Mouse (Mus musculus): ENCODE results near the gene Pard3. TPM values are rescaled to one million over a fixed set of nuclear protein-coding genes. Genes with fewer than 3 reads are reported as not detected.

Gene Pard3
- total RNA-seq, 2 experiments from 2014 or later, result 14.4 to 21.6 TPM

DNA sequence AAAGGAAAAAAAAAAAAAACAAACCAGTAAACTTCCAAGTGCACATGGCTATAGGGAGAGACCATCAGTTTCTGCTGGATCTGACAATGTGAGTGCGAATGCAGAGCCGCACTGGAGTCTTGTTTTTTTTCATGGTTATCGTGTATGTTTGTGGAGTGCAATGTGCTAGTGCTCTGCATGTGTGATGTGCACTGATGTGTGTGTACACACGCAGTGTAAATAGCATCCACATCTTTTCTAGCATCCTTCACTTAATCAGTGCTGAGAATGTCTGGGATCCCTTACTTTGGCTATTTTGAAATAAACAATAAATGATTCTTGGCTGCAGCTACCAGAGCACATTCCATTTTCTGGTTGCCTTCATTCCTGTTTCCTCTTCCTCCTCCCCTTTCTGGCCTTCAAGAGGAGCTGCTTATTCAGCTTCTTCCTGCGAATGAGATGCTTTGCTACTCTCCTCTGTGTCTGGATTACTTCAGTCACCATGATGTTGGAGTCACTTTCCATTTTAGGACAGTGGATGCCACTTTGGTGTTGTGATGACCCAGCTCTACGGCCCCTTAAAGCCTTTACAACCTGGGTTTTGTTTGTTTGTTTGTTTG lies 239.3 kb downstream of the Pard3 start:
- intact Hi-C loops (cut with DNase I), result no loop called here
- DNase-seq (ENCODE audit: low spot score in 2 of 2), result no peak

DNA sequence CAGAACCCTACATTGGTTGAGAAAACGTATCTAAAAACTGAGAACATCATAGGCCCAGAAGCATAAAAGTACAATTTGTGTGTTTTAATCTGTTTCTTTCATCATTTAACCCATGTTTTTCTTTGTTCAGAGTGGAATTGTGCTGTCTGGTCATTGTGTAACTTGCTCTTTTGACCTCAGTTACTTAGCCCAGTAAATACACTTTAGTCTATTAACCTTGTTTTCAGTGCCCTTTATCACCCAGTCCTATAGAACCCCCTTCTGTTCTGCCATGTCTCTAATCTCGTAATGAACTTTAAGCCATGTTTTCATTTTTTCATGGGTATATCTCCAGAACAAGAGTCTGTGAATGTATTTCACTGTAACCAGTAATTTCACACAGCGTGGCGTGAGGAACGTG lies 243.3 kb downstream of the Pard3 start:
- intact Hi-C loops (cut with DNase I), result no loop called here
- no peak for DNase-seq (ENCODE audit: low spot score in 2 of 2)

DNA sequence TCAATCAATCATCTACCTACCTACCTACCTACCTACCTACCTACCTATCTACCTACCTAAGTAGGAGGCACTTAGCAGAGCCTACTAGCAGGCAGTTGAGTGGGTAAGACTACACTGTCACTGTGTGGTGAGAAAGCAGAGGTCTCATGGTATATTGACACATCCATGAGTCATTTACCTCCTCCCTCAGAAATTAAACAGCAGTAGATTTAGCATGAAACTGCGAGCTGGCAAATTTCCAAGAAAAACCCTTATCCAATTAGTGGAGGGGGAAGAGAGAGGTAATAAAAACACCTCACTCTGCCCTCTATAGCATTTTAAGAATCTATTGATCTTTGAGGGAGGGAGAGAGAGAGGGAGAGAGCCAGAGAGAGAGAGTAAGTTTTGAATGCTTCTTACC lies 245.7 kb downstream of the Pard3 start:
- intact Hi-C loops (cut with DNase I), result no loop called here
- no peak for DNase-seq (ENCODE audit: low spot score in 2 of 2)

DNA sequence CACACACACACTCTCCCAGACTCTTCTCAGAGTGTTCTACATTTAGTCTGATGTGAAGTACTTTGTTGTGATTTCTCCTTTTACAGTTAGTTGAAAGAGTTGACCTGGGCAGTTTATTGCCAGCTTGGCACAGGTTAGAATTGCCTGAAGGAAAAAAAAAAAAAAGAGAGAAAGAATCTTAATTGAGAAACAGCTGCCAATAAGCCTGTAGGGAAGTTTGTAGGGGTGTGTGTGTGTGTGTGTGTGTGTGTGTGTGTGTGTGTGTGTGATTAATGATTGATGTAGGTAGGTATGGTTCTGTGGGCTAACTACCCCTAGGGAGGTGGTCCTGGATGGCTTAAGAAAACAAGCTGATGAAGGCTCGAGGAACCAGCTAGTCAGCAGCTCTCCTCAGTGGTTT lies 252.1 kb downstream of the Pard3 start:
- intact Hi-C loops (cut with DNase I), result no loop called here
- no peak for DNase-seq (ENCODE audit: low spot score in 2 of 2)

DNA sequence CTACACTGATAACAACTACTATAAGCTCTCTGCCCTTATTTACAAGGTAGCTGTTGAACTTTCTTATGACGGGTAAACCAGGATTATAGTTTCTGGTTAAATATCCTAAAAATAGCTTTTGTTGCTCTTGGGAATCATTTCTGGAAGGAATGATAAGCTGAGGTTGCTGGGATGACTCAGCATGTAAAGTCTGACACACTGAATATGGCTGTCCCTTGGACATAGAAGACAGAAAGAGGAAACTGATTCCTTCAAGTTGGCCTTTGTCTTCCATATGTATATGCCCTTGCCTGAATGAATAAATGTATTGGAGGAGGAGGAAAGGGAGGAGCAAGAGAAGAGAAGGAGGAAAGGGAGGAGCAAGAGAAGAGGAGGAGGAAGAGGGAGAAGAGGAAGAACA lies 254.2 kb downstream of the Pard3 start:
- intact Hi-C loops (cut with DNase I), result no loop called here
- DNase-seq (ENCODE audit: low spot score in 2 of 2), result no peak

DNA sequence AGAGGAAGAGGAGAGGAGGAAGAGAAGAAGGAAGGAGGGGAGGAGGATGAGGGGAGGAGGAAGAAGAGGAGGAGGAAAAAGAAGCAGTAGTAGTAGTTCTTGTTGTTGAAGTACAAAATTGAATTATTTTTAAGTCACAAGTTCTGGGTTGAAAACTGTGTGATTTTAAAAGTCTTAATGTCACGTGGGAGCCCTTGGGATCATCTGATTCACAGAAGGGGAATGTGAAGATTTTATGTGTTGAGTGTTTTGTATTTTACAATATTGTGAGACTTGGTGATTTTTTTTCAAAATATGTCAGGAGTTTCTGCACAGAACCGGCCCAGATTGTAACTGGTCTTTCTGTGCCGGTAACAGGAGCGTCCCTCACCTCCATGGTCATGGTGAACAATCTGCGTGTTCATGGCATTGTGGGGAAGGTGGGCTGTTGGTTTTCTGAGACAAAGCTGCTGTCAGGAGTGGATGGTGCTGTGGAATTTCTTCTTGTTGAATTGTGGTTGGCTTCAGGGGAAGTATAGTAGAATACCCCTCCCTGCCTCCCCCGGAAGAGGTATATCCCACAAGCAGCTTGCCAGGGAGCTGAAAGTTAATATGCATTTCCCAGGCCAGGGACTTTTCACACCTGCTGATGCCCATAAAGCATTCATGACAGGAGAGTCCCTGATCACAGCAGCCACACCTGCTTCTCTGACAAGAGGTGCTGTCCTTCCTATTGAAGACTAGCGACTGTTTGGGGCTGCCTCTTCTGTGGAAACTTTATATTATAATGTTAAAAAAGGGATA lies 254.9 kb downstream of the Pard3 start:
- DNase-seq (ENCODE audit: low spot score in 2 of 2), result no peak
- intact Hi-C loops (cut with DNase I), result no loop called here

DNA sequence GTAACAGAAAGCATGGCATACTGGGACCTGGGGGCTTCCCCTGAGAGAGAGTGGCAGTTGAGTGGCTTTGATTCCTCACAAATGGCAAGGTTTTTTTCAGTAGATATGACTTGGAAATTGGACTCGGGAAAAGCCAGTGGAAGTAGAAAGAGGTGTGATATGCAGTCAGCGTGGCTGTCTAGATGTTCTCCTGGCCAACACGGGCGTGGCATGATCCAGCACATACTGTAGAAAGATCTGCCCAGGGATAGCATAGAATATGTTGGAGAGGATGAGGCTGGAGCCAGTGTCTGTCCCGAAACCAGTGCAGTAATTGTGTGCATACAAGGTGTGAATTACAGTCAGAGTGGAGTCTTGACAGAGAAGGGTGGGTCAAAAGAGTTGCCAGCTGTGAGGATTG lies 257.2 kb downstream of the Pard3 start:
- no peak for DNase-seq (ENCODE audit: low spot score in 2 of 2)
- intact Hi-C loops (cut with DNase I), result no loop called here

DNA sequence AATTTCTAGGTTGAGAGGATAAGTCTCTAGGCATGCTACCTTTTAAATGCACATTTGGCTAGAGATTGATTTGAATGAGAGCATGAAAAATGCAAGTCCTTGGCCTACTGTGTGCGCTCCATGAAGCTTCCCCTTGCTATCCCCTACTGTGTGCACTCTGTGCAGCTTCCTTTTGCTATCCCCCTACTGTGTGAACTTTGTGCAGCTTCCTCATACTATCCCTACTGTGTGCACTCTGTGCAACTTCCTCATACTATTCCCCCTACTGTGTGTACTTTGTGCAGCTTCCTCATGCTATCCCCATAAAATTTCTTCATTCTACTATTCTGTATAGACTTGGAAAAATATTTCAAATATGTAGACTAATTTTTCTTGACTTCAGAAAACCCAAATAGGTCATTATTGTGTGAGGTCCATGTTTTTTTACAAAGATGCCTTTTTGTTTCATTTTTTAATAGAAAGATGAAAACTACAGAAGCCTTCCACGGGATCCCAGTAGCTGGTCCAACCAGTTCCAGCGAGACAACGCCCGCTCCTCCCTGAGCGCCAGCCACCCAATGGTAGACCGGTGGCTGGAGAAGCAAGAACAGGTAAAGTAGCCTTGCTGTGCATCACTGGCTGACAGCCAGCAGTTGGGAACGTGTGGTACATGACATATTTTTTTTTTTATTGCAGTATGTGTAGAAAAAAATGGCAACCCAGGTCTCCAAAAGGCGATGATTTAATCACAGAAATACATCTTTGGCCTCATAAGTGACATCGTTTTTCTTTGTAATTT lies 260.1 kb downstream of the Pard3 start:
- DNase-seq (ENCODE audit: low spot score in 2 of 2), result no peak
- intact Hi-C loops (cut with DNase I), result no loop called here

DNA sequence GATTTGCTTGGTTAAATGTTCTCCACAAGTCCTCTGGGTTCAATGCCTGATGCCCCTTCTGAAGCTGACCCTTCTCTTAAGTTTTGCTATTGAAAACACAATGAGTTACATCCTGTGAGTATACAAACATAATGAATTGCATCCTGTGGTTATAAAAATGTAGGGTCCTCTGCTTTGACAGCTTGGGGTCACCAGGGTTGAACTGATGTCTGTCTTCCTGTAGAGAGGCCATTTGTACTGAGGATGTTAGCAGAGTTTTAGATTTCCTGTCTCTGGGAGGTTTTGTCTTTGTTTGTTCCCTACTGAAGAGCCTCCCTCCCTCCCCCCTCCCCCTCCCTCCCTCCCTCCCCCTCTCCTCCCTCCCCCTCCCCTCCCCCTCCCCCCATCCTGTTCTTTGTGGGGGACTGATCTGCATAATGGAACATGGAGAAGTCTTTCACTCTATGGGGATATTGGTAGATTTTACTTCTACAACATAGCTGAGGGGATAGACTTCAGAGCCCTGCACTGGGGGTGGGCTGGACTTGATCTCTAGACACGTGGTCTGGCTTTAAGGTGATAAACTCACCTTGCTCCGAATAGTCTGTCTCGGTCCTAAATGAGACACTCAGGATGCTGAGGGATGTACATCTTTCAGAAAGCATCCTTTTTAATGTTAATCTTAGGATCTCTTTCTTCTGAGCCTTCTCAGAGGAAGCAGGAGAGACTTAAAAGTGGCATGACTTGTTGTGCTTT lies 261.3 kb downstream of the Pard3 start:
- intact Hi-C loops (cut with DNase I), result no loop called here
- no peak for DNase-seq (ENCODE audit: low spot score in 2 of 2)

DNA sequence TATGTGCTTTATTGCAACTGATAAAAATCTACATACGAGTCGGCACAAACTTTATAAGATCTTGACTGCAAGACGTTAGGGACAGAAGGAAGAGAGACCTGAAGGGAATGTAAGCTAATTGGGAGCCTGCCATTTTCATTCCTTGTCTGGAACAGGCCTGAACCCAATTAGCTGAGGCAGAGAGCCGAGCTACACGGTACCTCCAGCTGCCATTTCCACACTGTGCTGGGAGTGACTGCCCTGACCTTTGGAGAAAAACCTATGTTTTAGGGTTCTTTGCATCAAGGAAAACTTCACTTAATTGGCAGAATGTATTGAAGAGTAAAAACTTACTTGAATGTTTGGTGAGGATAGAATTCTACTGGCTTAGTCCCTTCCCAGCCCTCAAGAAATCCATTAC lies 262.1 kb downstream of the Pard3 start:
- no peak for DNase-seq (ENCODE audit: low spot score in 2 of 2)
- intact Hi-C loops (cut with DNase I), result no loop called here

DNA sequence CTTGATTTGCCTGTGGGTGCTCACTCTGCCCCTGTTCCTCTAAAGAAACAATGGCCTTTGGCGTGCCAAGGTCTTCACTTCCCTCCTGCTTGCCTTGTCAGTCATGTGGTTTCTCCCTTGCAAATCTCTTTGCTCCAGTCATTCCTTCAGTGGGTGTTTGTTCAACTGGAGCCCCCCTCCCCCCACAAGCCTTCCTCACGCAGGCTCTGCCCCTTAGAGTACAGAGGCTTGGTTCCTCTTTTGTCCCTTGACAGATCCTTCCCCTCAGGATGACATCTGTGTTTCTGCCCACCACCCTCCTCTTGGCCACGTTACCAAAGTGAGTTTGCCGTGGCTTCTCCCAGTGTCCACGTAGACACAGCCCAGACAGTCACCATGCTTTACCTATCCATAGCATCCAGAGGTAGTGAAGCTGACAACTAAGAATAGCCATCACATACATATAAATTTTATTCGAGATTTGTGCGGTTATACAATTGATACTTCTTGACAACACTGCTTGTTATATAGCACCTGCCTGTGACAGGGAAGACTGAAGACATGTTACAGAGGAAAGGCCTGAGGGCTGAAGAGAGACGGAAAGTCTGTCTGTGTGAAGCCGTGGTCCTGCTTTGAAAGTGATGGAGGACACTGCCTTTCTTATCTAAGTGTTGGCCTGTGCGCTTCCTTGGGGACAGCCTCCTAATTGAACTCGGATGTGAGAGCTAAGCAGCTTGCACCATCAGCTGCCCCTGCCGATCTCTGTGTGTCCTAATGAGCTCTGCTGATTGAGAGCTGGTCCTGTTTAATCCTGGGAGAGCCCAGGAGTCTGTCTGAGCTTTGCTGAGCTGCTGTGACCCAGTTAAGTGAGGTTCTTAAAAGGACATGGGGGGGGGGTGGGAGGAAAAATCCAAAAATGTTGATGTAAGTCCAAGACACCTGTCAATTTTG lies 266.8 kb downstream of the Pard3 start:
- intact Hi-C loops (cut with DNase I), result loop anchor here (5.0 to 10.0 kb wide), 2 partner anchors 1032 to 1164 kb away; no protein-coding TSS in a partner anchor
- no peak for DNase-seq (ENCODE audit: low spot score in 2 of 2)

DNA sequence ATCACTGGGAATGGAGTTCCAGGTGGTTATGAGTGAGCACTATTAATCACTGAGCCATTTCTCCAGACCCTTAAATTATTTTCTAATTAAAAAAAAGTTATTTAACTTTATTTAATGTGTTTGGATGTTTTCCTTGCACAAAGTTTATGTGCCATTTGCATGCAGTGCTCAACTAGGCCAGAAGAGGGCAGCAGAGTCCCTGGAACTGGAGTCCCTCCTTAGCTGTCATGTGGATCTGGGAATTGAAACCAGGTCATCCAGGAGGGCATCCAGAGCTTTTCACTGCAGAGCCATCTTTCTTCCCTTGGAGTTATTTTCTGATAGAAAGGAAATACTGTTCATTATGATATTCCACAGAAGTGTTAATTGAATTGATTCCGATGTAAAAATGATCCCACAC lies 268.1 kb downstream of the Pard3 start:
- intact Hi-C loops (cut with DNase I), result loop anchor here (5.0 to 10.0 kb wide), 2 partner anchors 1031 to 1163 kb away; no protein-coding TSS in a partner anchor
- peak; percentile 17 to 25 for DNase-seq (ENCODE audit: low spot score in 2 of 2)

DNA sequence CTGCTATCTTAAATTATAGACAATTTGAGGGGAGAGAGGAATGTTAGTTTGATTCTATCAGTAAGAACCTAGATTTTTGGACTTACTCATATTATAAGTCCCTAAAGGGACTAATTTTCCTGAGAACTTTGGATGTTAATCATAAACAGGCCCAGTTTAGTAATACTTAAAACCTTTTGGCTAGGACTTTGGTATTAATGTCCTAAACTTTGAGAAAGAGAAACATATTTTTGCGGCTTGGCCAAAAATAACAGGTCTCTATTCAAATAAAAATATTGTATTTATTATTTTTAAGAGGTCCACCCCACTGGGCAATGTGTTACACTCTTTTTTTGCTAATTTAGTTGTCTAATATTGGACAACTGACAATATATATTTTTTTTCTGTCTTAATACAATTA lies 271.5 kb downstream of the Pard3 start:
- DNase-seq (ENCODE audit: low spot score in 2 of 2), result no peak
- intact Hi-C loops (cut with DNase I), result loop anchor here (10.0 kb wide), 1 partner anchor 1160 kb away; no protein-coding TSS in a partner anchor

DNA sequence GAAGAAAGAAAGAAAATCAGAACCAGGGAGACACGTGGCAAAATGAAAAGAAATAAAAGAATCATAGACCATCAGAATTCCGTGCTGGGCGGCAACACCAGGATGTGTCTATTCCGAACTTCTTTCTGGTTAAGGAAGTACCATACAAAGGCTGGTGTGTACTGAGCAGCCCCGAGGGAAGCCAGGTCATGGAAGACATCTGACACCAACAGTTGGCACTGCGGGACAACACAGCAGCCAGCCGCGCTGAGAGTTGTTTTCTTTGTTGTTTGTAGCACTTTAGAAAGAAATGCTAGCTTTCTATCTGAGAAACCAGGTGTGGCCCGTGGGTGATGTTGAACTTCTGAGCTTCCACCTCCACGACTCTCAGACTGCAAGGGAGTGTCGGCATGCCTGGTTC lies 274.5 kb downstream of the Pard3 start:
- intact Hi-C loops (cut with DNase I), result loop anchor here (10.0 kb wide), 1 partner anchor 1157 kb away; no protein-coding TSS in a partner anchor
- DNase-seq (ENCODE audit: low spot score in 2 of 2), result no peak

DNA sequence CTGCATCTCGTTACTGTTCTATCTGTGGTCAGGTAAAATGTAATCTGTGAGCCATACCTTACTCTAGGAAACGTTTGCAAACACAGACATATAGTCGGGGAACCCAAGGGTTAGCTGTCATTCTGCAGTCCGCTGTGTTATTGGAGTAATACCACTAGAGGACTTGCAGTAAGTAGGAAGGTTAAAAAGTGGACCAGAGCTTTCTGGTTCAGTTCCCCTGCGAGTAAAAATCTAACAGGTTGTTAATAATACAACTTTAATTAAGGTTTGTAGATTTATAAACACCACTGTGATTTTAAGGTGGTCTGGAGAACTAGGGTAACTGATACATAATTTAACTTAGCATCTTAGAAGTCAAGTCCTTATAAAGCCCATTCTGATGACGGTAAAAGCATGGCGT lies 277.4 kb downstream of the Pard3 start:
- intact Hi-C loops (cut with DNase I), result loop anchor here (10.0 kb wide), 1 partner anchor 244 kb away; no protein-coding TSS in a partner anchor
- no peak for DNase-seq (ENCODE audit: low spot score in 2 of 2)

DNA sequence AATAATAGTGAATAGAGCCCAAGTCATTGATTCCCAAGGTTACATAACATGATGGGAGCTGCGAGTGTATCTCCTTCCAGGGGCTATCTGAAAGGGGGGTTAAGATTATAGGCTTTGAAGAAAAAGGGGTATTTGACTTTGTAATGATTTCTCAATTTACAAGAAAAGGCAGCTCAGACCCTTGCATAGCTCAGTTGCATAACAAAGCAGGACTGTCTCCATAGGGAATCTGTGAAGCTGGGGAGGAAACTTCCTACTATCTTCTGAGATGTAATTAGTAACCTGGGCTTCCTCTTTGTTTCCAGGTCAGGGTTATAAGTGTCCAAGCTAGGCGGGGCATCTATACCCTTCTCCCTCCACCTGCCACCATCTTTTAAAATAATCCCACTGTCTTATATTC lies 279.4 kb downstream of the Pard3 start:
- DNase-seq (ENCODE audit: low spot score in 2 of 2), result no peak
- intact Hi-C loops (cut with DNase I), result loop anchor here (10.0 kb wide), 1 partner anchor 242 kb away; no protein-coding TSS in a partner anchor

DNA sequence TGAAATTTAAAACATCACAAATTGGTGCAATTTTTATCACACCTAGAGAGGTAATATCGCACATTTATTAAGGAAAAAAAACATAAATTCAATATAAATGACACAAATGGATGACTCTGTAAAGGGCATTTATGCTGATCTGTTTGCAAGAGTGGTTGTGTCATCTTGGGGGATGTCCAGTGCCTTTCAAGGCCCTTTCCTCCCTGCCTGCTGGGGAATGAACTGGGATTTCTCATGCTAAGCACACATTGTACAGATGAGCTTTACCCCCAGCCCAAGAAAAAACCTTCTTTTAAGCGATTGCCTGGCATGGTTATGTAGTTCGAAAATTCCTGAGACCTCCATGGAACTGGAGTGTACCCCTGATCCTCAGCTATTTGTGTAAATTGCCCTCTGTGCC lies 280.7 kb downstream of the Pard3 start:
- no peak for DNase-seq (ENCODE audit: low spot score in 2 of 2)
- intact Hi-C loops (cut with DNase I), result loop anchor here (10.0 kb wide), 1 partner anchor 240 kb away; no protein-coding TSS in a partner anchor

DNA sequence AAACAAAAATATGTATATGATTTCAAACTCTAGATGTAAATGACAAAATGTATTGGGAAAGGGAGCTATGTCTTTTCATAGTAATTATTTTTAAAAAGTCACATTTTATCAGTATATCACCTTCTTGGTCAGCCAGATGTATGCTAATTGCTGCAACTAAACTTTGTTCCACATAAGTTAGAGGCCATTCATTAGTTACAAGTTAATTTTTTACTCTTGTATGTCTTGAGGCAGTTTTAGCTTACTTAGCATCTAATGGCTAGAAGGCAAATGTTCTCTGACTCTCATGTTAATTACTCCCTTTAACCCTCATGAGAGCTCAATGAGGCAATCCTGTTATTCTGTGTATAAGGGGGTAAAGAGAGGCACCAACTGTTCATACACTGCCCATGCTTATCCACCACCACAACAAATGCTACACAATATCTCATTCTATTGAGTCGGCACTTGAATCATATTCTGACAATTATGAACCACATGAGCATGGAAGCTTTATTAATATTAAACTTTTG lies 282.3 kb downstream of the Pard3 start:
- intact Hi-C loops (cut with DNase I), result loop anchor here (10.0 kb wide), 1 partner anchor 239 kb away; no protein-coding TSS in a partner anchor
- no peak for DNase-seq (ENCODE audit: low spot score in 2 of 2)
